Mouse (Mus musculus): Measurements from ENCODE around the gene Sult5a1.
"Not testable (repeated sequence)": the region's sequence is repeated elsewhere in the genome, so short reads cannot be mapped to it uniquely, and the experiment has no call there.

Sult5a1 gene

GRCm38 (mm10) chr8:123157888-123158465, at the start of gene Sult5a1:
Sult5a1 (minus strand) TSS chr8:123158315.
- DNase-seq (ENCODE audit: low spot score in 2 of 2), result no peak

GRCm38 (mm10) chr8:123203571-123203970, 45.5 kb upstream of the Sult5a1 start:
- DNase-seq (ENCODE audit: low spot score in 2 of 2), result no peak

DNA sequence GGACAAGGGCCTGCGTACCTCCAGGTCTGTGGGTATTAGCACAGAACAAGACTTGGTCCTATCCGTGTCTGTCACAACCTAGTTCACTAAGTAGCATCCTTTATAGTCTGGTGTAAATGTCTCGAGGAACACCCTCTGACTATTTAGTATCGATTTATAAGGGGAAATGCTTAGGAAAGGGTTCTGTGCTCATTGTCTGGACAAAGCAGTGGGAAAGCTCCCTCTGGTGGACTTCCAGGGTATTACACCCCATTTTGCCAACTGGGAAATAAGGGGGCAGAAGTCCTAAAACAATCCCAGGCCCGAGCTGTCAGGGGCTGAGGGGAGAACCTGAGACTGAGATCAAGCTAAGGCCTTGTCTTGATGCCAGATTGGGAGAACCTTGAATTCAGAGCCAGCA, 44.2 kb upstream of the Sult5a1 start:
- DNase-seq (ENCODE audit: low spot score in 2 of 2), result peak in 1 of 2 experiments; percentile 74

DNA sequence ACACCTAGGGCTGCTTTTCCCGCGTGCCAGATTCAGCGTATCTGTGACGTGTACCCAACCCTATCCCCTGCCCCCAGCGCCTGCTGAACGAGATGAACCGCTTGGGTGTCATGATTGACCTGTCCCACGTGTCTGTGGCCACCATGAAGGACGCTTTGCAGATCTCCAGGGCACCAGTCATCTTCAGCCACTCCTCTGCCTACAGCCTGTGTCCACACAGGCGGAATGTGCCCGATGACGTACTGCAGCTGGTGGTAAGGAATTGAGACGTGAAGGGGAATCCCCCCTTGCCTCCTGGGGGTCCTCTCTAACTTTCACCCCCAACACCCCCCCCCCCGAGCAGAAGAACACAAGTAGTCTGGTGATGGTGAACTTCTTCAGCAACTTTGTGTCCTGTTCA, 41.7 kb upstream of the Sult5a1 start:
- DNase-seq (ENCODE audit: low spot score in 2 of 2), result no peak

GRCm38 (mm10) chr8:123197016-123197415, 38.9 kb upstream of the Sult5a1 start:
- DNase-seq (ENCODE audit: low spot score in 2 of 2), result not testable (repeated sequence)

DNA sequence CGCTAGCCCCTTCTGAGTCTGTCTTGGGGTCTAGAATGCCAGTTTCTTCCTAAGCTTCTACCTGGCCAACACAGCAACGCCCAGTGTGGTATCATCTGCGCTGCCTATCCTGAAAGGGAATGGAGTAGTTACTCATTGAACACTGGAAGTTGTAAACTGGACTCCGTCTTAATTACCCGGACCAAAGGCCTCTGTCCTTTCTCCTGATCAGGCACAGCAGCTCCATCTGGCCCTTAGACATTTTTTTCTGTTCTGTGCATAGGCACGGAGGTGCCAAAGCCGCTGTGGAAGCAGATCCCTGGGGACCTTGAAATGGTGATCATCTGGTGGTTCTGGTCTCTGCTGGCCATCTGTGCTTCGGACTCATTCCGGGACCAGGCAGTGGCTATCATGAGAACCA, 35.7 kb upstream of the Sult5a1 start:
- no peak for DNase-seq (ENCODE audit: low spot score in 2 of 2)

GRCm38 (mm10) chr8:123191908-123192307, 33.8 kb upstream of the Sult5a1 start:
- no peak for DNase-seq (ENCODE audit: low spot score in 2 of 2)

DNA sequence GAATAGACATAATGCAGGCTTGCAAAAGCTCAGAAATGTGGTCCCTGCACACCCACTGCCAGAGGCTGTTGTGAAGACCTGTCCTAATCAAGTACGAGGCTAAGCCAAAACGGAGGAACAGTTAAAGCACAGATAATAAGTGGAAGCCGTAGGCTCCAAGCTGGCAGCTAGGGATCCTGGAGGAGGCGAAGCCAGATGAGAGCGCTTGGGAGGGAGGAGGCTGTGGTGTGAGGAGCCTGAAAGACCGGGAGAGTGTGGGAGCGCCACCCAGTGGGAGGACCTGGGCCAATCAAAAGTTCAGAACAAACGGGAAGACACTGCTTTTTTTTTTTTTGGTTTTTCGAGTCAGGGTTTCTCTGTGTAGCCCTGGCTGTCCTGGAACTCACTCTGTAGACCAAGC, 32.6 kb upstream of the Sult5a1 start:
- DNase-seq (ENCODE audit: low spot score in 2 of 2), result peak; percentile 52 to 71

GRCm38 (mm10) chr8:123188841-123189240, 30.7 kb upstream of the Sult5a1 start:
- no peak for DNase-seq (ENCODE audit: low spot score in 2 of 2)

GRCm38 (mm10) chr8:123188006-123188405, 29.9 kb upstream of the Sult5a1 start:
- no peak for DNase-seq (ENCODE audit: low spot score in 2 of 2)

DNA sequence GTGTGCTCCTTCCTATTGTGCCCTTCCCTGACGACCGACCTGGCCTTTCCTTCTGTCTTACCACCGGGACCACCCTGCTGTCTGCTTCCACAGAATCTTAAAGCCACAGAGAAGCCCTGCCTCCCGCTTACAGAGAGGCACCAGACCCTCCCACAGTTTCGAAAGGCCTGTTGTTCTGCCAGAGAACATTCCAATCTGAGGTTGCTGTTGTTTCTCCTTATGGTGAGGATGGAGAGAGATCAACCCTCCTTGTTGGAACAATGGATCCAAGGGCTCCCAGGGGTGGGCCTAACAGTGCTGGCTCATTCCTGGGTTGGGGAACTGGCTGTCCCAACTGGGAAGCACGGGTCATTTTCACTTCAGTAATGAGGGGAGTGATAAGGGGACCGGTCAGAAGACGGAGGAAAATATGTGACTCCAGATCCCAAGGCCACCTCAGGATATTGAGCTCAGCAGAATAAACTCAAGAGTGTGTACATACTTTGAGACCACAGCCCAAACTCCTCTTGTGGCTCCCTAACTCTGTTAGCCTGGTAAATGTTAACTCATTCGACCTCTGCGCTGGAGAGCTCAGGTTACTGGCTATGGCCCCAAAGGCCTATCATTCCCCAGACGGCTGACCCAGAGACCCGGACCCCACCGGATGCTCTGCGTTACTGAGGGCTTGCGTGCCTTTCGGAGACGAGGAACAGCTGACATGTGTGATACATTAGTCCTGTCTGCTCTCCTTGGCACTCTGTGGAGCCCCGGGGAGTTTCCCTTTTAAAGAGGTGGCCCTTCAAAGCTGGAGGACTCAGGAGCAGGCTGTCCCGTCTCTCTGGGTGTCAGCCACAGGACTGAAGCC, 27.7 kb upstream of the Sult5a1 start, which contains the start of gene Dpep1:
Gene Dpep1, plus strand, starts transcription at position 677 of the 844 bp plus-strand sequence.
- DNase-seq (ENCODE audit: low spot score in 2 of 2), result no peak

GRCm38 (mm10) chr8:123181391-123181790, 23.3 kb upstream of the Sult5a1 start:
- no peak for DNase-seq (ENCODE audit: low spot score in 2 of 2)

DNA sequence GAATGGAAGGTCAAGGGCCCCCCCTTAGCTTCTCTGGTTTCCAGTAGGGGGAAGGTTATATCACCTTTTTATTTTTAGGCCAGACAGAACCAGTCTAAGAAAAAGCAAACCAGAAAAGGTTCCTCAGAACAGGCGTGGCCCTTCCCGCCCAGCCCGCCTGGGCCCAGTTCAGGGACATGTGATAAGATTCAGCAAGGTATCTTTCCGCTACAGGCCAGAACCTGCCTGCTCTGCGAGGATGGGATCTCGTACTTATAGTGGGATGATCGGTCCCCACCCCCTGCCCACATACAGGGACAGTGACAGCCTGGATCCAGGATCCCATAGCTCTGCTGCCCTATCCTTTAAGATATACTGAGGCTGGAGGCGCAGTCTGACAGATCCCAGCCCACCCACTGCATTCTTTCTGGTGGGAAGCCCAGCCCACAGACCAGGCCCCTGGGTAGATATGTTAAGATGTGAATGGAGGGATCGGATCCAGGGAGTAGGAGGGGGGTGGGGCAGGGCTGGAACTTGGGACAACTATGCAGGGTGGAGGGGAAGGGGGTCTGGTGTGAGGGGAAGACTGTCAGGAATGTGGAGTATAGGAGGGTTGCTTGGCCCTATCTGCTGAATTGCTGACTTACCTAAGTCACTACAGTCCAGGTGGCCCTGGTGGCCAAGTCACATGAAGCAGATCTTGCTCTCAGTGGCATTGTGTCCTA, 1.9 kb downstream of the Sult5a1 start:
- no peak for DNase-seq (ENCODE audit: low spot score in 2 of 2)

- DNase-seq (ENCODE audit: low spot score in 2 of 2), result no peak
Observed at GRCm38 (mm10) chr8:123155177-123155576, 2.9 kb downstream of the Sult5a1 start.

- DNase-seq (ENCODE audit: low spot score in 2 of 2), result no peak
Observed at GRCm38 (mm10) chr8:123150737-123151171, 7.4 kb downstream of the Sult5a1 start.

DNA sequence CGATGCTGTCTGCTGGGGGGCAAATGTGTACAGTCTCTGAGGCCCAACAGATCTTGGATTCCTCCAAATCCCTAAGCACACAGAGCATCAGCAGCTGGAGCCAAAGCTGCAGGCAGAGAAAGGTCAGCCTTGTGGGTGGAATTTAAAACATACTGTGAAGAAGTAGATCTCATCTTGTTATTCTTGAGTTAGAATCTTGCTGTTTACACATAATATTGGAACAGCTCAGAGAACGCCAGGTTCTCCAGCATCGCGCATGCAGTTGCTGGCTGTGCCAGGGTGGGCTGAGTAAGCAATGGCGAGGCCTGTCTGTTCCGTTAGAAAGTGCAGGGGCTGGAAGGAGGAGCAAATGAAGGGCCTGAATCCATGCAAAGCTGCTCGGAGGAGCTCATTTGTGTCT, 11.7 kb downstream of the Sult5a1 start:
- DNase-seq (ENCODE audit: low spot score in 2 of 2), result no peak

DNA sequence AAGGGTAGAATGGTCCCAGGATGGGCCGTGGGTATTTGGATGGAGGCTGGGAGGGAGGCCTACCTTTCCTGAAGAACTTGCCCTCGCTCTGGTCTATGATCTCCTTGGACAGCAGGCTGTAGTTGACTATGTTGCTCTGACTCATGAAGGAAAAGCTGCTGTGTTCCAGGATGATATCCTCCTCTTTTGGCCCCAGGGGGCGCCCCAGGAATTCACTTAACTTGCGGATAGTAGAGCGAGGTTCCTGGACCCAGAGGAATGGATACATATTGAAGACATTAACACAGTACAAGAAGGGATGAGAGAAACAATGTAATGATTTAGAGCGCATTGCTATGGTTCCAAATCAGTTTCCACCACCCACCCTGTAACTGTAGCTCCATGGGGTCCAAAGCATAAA, 12.8 kb downstream of the Sult5a1 start:
- DNase-seq (ENCODE audit: low spot score in 2 of 2), result no peak

DNA sequence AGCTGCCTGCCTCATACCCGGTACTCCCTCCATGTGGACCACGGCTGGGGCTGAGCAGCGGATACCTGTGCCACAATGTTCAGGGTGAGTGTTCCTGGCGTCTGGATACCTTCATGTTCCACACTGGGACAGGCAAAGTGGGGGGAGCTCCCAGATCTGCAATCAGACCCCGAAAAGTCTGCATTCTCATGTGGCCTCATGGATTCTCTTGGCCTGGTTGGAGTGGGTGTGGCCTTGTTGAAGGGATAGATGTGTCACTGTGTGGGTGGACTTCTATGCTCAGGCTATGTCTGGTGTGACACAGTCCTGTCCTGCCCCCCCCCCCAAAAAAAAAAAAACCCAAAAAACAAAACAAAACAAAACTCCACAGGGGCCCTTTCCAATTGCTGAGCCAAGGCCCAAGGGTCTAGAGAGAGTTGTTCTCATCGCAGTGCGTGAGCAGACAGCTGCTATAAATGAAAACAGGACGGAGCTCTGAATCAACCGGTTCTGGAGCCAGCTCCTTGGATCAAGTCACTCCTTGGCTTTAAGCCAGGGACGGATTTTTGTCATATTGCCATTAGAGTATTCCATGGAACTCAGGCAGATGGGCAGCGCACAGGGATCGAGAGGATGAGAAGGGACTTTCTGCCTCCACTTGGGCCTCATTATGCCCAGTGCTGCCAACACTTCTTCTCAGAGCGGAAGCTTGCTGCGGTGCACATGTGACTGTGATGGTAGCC, 16.2 kb downstream of the Sult5a1 start:
- DNase-seq (ENCODE audit: low spot score in 2 of 2), result peak in 1 of 2 experiments; percentile 22

DNA sequence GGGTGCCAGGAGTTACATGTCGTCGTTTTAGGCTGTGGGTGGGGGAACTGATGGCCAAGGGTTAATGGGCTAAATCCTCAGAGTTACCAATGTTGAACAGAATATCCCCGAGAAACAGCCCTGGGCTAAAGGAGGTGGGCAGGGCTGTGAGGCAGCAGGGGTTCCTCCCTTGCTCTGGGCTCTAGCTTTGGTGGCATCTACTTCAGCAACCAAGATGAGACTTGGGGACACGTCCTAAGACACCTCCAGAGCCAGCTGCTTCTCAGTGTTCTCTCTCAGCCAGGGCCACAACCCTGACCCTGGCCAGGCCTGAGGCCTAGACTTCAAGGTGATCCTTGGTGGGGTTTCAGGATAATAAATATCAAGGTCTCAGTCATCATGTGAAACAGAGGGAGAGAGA, 19.4 kb downstream of the Sult5a1 start:
- no peak for DNase-seq (ENCODE audit: low spot score in 2 of 2)

- peak; percentile 33 to 45 for DNase-seq (ENCODE audit: low spot score in 2 of 2)
Observed at GRCm38 (mm10) chr8:123137645-123138077, 20.5 kb downstream of the Sult5a1 start.

GRCm38 (mm10) chr8:123136287-123136686, 21.8 kb downstream of the Sult5a1 start:
- DNase-seq (ENCODE audit: low spot score in 2 of 2), result no peak

- DNase-seq (ENCODE audit: low spot score in 2 of 2), result no peak
Observed at GRCm38 (mm10) chr8:123135806-123136205, 22.3 kb downstream of the Sult5a1 start.

All from frontal cortex, postnatal 14 days (tissue).